ENCODE assay signal across 8 mouse cellular contexts in genomic region chr8:108722671-108723513, GRCm38 (mm10).
A peak's percentile ranks its signal among the peaks of the same experiment; 100 is the strongest.
DNase-seq lines count a peak whose midpoint lies in the region; ATAC-seq and TF ChIP-seq lines count a peak whose summit lies in the region.

No protein-coding gene starts in this region.

- peak; percentile 59 to 75 for DNase-seq in urinary bladder, adult 18-20 months (ENCODE audit: low spot score in 2 of 2)
- no peak for DNase-seq in urinary bladder, postnatal 10 days (ENCODE audit: low spot score)
- DNase-seq in embryonic facial prominence, embryonic 11.5 days (ENCODE audit: low spot score) = no peak
- DNase-seq in kidney, postnatal 25 days = peak; percentile 84 to 88
- DNase-seq in lung, postnatal 0 days (ENCODE audit: low spot score) = peak; percentile 85
- DNase-seq in ovary, postnatal 36 days (ENCODE audit: low spot score) = peak; percentile 67
- DNase-seq in c-Kit-positive CD71-positive TER-119-positive erythroid progenitor cells, embryonic 14.5 days (ENCODE audit: low spot score) = no peak

- no peak for TF ChIP-seq CTCF in lung, postnatal 0 days (IDR thresholded peaks at IDR 0.05)

- no peak overlapping the region for H3K4me2 ChIP-seq in embryonic facial prominence, embryonic 11.5 days (ENCODE audit: low read depth, low read length)
- no peak overlapping the region for H3K4me2 ChIP-seq in heart, embryonic 16.5 days (ENCODE audit: low read depth, low read length)
- H3K4me2 ChIP-seq in lung, postnatal 0 days (replicated peaks; ENCODE audit: low read depth, low read length) = no peak overlapping the region

- H3K9ac ChIP-seq in embryonic facial prominence, embryonic 11.5 days (replicated peaks; ENCODE audit: low read length) = no peak overlapping the region; the same call in 1 of the 2 replicates
- H3K9ac ChIP-seq in heart, embryonic 16.5 days (ENCODE audit: low read length) = no peak overlapping the region
- H3K9ac ChIP-seq in lung, postnatal 0 days (replicated peaks; ENCODE audit: low read depth) = no peak overlapping the region

- no peak for TF ChIP-seq EP300 in lung, postnatal 0 days (IDR thresholded peaks at IDR 0.05)

- ATAC-seq in embryonic facial prominence, embryonic 11.5 days (replicated peaks; ENCODE audit: insufficient number of reproducible peaks, low FRiP score, low TSS enrichment, low read depth) = no peak
- peak; percentile 42; the same call in 1 of the 2 replicates for ATAC-seq in heart, embryonic 16.5 days (replicated peaks; ENCODE audit: extremely low read depth, insufficient read depth, low FRiP score)
- peak; percentile 73 for ATAC-seq in lung, postnatal 0 days

- H3K36me3 ChIP-seq in embryonic facial prominence, embryonic 11.5 days (replicated peaks; ENCODE audit: control insufficient read depth, insufficient read depth, low read depth, low read length) = no peaks in the 10 kb centered on the region
- H3K36me3 ChIP-seq in heart, embryonic 16.5 days (ENCODE audit: control insufficient read depth, insufficient read depth) = no peaks in the 10 kb centered on the region
- no peaks in the 10 kb centered on the region for H3K36me3 ChIP-seq in lung, postnatal 0 days (ENCODE audit: insufficient read depth, low read length)

- H3K27ac ChIP-seq in embryonic facial prominence, embryonic 11.5 days (replicated peaks; ENCODE audit: low read depth, low read length) = 0 out of 2 replicates have a peak overlapping the region, but pooled peaks have one; percentile 24
- H3K27ac ChIP-seq in heart, embryonic 16.5 days (ENCODE audit: low read length) = 0 out of 2 replicates have a peak overlapping the region, but pooled peaks have one; percentile 44
- peak overlapping the region; percentile 55 for H3K27ac ChIP-seq in lung, postnatal 0 days (ENCODE audit: low read length)

- H3K4me1 ChIP-seq in embryonic facial prominence, embryonic 11.5 days (ENCODE audit: control insufficient read depth, insufficient read depth, low read length) = peaks cover 23% of the 10 kb centered on the region
- H3K4me1 ChIP-seq in heart, embryonic 16.5 days (ENCODE audit: control insufficient read depth, insufficient read depth, low read length) = peaks cover 20% of the 10 kb centered on the region
- peaks cover 15% of the 10 kb centered on the region for H3K4me1 ChIP-seq in lung, postnatal 0 days (ENCODE audit: insufficient read depth, low read depth, low read length)

- H3K4me3 ChIP-seq in embryonic facial prominence, embryonic 11.5 days (ENCODE audit: low read depth, low read length) = no peak overlapping the region
- no peak overlapping the region for H3K4me3 ChIP-seq in heart, embryonic 16.5 days (ENCODE audit: low read length)
- no peak overlapping the region for H3K4me3 ChIP-seq in lung, postnatal 0 days (ENCODE audit: low read depth, low read length)

- H3K9me3 ChIP-seq in embryonic facial prominence, embryonic 11.5 days (replicated peaks; ENCODE audit: control insufficient read depth, low read length) = no peaks in the 10 kb centered on the region
- H3K9me3 ChIP-seq in heart, embryonic 16.5 days (replicated peaks; ENCODE audit: control insufficient read depth, low read length) = no peaks in the 10 kb centered on the region
- H3K9me3 ChIP-seq in lung, postnatal 0 days (ENCODE audit: low read length) = no peaks in the 10 kb centered on the region

- no peaks in the 10 kb centered on the region for H3K27me3 ChIP-seq in embryonic facial prominence, embryonic 11.5 days (ENCODE audit: control insufficient read depth, insufficient read depth, low read length)
- H3K27me3 ChIP-seq in heart, embryonic 16.5 days (ENCODE audit: control insufficient read depth, insufficient read depth, low read length) = no peaks in the 10 kb centered on the region
- no peaks in the 10 kb centered on the region for H3K27me3 ChIP-seq in lung, postnatal 0 days (replicated peaks; ENCODE audit: insufficient read depth, low read length)

- WGBS in embryonic facial prominence, embryonic 11.5 days = 16% methylated on average over 8 of the region's 8 CpGs
- 28% methylated on average over 8 of the region's 8 CpGs for WGBS in heart, embryonic 16.5 days
- WGBS in lung, postnatal 0 days = 16% methylated on average over 8 of the region's 8 CpGs

Comparison
In these comparisons a context has a peak if more than half of its experiments do, and no peak if none do; other contexts are left out.
1. DNase-seq: peak in urinary bladder, adult 18-20 months (2 of 2), kidney, postnatal 25 days (2 of 2), lung, postnatal 0 days (single experiment) and ovary, postnatal 36 days (single experiment); none in urinary bladder, postnatal 10 days (single experiment), embryonic facial prominence, embryonic 11.5 days (single experiment) and c-Kit-positive CD71-positive TER-119-positive erythroid progenitor cells, embryonic 14.5 days (single experiment).
2. Peak in every context shown above with its lines, with median percentiles within 50 percentile points of each other: H3K27ac ChIP-seq.